Mouse (Mus musculus) liver, embryonic 16.5 days (tissue): ENCODE results near the gene Pfkm. TPM values are rescaled to one million over a fixed set of nuclear protein-coding genes. Genes with fewer than 3 reads are reported as not detected.

ENCODE experiments used
- ATAC-seq: fragments of 200-750 bp; cut with Nextera tagmentation; 2 replicates; pipeline ENCODE4 v1.8.0; 2017; ENCODE audit warnings: low read depth, mild to moderate bottlenecking, moderate number of reproducible peaks, moderate library complexity
- H3K27ac ChIP-seq: fragments of 300-500 bp; sonication (generic); 2 replicates; pipeline ENCODE4 v1.5.1; 2014; ENCODE audit warnings: mild to moderate bottlenecking, low read length
- H3K27me3 ChIP-seq: fragments of 300-500 bp; sonication (generic); 2 replicates; pipeline ENCODE4 v1.6.1; 2014; ENCODE audit warnings: low read depth, low read length, mixed read lengths; ENCODE audit not compliant: control insufficient read depth, insufficient read depth
- H3K36me3 ChIP-seq: fragments of 300-500 bp; sonication (generic); 2 replicates; pipeline ENCODE4 v1.6.1; 2014; ENCODE audit warnings: mild to moderate bottlenecking; ENCODE audit not compliant: control insufficient read depth, insufficient read depth
- H3K4me1 ChIP-seq: fragments of 300-500 bp; sonication (generic); 2 replicates; pipeline ENCODE4 v1.6.1; 2014; ENCODE audit warnings: low read depth, low read length, mixed read lengths; ENCODE audit not compliant: control insufficient read depth
- H3K4me2 ChIP-seq: fragments of 300-500 bp; sonication (generic); 2 replicates; pipeline ENCODE4 v1.6.1; 2014; ENCODE audit warnings: low read depth, low read length, mixed read lengths
- H3K4me3 ChIP-seq: fragments of 300-500 bp; sonication (generic); 2 replicates; pipeline ENCODE4 v1.5.1; 2014; ENCODE audit warnings: low read depth, mild to moderate bottlenecking, low read length
- H3K9ac ChIP-seq: fragments of 300-500 bp; sonication (generic); 2 replicates; pipeline ENCODE4 v1.6.1; 2014; ENCODE audit warnings: low read depth, low read length
- H3K9me3 ChIP-seq: fragments of 300-500 bp; sonication (generic); replicated peaks from 2 replicates; pipeline ENCODE4 v1.6.1; 2016; ENCODE audit warnings: low read length; ENCODE audit not compliant: control insufficient read depth
- WGBS: fragments of 180-500 bp; shearing (Covaris S2); extraction: QIAGEN DNeasy Blood & Tissue Kit; methylation state at CpG from one replicate; pipeline ENCODE4 v1.1.7; 2014; ENCODE audit not compliant: insufficient replicate concordance; 5-methylcytosine and 5-hydroxymethylcytosine counted together
- polyA plus RNA-seq: library from polyadenylated mRNA; unstranded; fragments of >200 nt; fragmentation: Nextera tagmentation; extraction: Ambion mirVana; gene quantifications from 2 replicates; pipeline ENCODE4 v1.2.1, GENCODE M21; 2015

The Pfkm gene
- polyA plus RNA-seq, 1 experiment from 2014 or later: 22.7 TPM

DNA sequence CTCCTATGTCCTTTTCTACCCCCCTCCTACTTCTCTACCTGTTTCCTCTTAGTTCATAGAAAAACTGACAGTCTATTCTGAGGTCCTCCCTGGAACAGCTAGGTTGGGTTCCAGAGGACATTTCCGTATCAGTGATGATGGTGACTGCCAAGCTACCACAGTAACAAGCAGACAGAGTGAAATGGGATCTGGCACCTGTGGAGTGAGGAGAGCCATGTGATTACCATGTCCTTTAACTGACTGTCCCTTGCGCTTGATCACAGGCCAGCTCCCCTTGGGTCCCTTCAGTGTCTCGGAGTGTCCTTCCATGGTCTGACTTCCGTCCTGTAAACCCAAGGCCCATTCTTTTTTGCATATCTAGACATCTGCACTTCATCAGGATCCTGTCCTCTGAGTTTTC is 38.6 kb downstream of the Pfkm start:
- WGBS: 85% methylated on average over 4 of the region's 4 CpGs
- Histone ChIP-seq H3K9me3 (no peaks in the 10 kb centered on the region), H3K36me3 (peaks cover 5% of the 10 kb centered on the region), H3K4me2 (no peak overlapping the region), H3K27ac (no peak overlapping the region), H3K9ac (no peak overlapping the region), H3K27me3 (no peaks in the 10 kb centered on the region), H3K4me1 (no peaks in the 10 kb centered on the region), H3K4me3 (no peak overlapping the region)
- no peak for ATAC-seq

DNA sequence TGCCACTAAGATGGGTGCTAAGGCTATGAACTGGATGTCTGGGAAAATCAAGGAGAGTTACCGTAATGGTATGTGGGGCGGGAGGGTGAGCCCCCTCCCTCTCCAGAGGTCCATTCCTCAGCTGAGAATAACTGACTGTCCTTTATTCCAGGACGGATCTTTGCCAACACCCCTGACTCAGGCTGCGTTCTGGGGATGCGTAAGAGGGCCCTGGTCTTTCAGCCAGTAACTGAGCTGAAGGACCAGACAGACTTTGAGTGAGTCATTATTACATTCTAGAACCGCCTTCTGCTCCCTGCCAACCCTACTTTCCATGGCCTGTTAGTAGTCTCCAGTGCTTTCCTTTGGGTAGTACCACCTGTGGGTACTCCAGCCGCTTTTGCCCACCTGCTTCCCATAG is 39.1 kb downstream of the Pfkm start:
- no peak overlapping the region for H3K4me2 ChIP-seq
- H3K27ac ChIP-seq: no peak overlapping the region
- H3K4me1 ChIP-seq: no peaks in the 10 kb centered on the region
- H3K9me3 ChIP-seq: no peaks in the 10 kb centered on the region
- H3K36me3 ChIP-seq: peaks cover 6% of the 10 kb centered on the region
- 84% methylated on average over 7 of the region's 7 CpGs for WGBS
- ATAC-seq: no peak
- no peak overlapping the region for H3K9ac ChIP-seq
- H3K4me3 ChIP-seq: no peak overlapping the region
- H3K27me3 ChIP-seq: no peaks in the 10 kb centered on the region

DNA sequence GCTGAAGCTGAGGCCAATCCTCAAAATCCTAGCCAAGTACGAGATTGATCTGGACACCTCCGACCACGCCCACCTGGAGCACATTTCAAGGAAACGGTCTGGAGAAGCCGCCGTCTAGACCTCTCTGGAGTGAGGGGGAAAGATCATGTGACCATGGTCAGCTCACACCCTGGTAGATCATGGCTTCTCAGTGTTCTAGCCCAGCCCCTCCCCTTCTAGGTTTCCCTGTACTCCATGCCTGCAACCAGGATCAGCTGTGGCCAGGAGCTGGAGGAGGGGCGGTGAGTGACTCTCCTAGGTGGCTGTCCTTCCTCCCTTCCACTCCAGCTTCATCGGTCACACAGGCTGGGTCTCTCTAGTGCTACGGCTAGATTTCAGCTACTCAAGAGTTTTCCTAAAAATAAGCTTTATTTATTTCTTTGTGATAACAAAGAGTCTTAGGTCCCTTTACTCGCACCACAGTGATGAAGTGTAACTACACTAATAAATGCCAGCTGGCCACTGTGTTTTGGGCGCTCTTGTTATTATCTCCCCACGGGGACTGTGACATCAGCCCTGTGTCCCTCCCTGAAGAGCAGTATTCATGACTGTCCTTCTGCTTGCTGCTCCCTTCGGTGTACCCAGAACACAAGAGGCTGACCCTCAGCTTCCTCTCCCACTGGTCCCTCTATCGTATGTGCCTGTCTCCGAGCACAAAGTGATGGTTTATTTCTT is 39.7 kb downstream of the Pfkm start:
- Histone ChIP-seq H3K9ac (no peak overlapping the region), H3K4me3 (no peak overlapping the region), H3K27me3 (no peaks in the 10 kb centered on the region), H3K4me2 (no peak overlapping the region), H3K27ac (no peak overlapping the region), H3K4me1 (no peaks in the 10 kb centered on the region), H3K9me3 (no peaks in the 10 kb centered on the region), H3K36me3 (peaks cover 6% of the 10 kb centered on the region)
- WGBS: 80% methylated on average over 15 of the region's 15 CpGs
- ATAC-seq: no peak

DNA sequence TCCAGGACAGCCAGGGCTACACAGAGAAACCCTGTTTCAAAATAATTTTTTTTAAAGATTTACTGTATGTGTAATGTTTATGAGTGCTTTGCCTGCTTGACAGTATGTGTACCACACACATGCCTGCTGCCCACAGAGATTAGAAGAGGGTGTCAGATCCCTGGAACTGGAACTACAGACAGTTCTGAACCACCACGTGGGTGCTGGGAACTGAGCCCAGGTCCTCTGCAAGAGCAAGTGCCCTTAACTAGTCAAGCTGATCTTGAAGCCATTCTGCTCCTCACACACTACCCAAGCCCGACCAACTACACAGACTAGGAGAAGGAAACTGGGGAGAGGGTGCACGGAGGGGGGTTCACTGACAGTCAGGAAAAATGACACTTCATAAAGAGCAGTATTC is 41.1 kb downstream of the Pfkm start:
- Histone ChIP-seq H3K27ac (no peak overlapping the region), H3K4me3 (no peak overlapping the region), H3K4me1 (no peaks in the 10 kb centered on the region), H3K4me2 (no peak overlapping the region), H3K36me3 (peaks cover 6% of the 10 kb centered on the region), H3K9me3 (no peaks in the 10 kb centered on the region), H3K27me3 (no peaks in the 10 kb centered on the region), H3K9ac (no peak overlapping the region)
- ATAC-seq: no peak
- WGBS: 85% methylated on average over 3 of the region's 3 CpGs

DNA sequence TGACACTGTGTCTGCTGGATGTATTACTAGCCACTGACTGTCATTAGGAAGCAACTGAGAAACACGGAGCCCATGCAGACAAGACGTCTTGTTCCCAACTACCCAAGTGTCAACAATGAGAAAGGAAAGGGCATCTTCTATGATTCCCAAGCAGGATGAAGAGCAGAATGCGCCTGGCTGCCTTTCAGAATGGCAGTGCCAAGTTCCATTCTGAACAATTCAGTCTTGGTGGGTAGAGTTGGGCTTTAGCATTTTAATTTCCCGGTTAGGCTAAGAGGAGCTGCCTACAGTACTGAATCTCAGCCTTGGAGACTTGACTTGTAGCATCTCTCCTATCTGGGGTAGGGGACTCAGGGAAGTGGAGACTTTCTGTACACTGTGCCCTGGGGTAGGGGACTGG is 41.6 kb downstream of the Pfkm start:
- Histone ChIP-seq H3K4me3 (no peak overlapping the region), H3K9ac (no peak overlapping the region), H3K36me3 (peaks cover 6% of the 10 kb centered on the region), H3K4me1 (no peaks in the 10 kb centered on the region), H3K27ac (no peak overlapping the region), H3K27me3 (no peaks in the 10 kb centered on the region), H3K9me3 (no peaks in the 10 kb centered on the region), H3K4me2 (no peak overlapping the region)
- no peak for ATAC-seq
- WGBS: 72% methylated on average over 4 of the region's 4 CpGs

DNA sequence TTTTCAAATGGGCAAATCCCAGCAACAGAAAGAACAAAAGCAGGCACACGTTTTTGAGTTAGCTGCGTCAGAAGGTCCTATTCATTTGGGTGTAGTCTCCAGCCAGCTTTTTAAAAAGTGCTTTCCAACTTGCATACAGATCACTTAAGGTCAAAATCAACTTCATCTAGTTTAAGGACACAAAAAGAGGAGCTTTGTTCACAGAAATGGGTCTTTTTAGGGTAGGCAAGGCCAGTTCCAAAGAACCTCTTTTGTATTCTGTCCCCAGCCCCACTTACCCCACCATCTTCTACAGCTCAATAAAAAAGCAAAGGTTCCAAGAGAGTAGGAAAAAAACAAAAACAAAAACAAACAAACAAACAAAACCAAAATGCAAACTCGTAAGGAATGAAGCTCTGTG is 42.3 kb downstream of the Pfkm start:
- WGBS: 74% methylated on average over 3 of the region's 3 CpGs

DNA sequence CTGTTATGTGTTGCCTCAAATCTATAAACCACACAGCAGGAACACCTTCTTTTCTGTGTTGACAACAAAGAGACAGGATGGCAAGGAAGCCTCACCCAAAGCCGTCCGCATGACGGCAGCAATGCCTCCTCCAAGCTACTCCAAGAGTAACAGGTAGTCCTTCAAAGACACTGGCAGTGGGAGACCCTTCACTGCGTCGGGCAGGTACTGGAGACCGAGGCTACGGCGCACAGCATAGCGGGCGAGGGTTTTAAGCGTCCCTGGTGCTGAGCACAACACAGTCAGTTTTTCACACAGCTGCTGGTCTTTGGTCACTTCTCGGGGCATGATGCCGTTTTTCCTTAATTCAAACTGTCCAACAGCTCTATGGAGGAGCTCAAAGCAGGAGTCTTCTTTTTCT is 43.3 kb downstream of the Pfkm start:
- no peak for ATAC-seq
- Histone ChIP-seq H3K27ac (no peak overlapping the region), H3K27me3 (no peaks in the 10 kb centered on the region), H3K4me3 (no peak overlapping the region), H3K9ac (no peak overlapping the region), H3K4me1 (no peaks in the 10 kb centered on the region), H3K4me2 (no peak overlapping the region), H3K36me3 (peaks cover 6% of the 10 kb centered on the region), H3K9me3 (no peaks in the 10 kb centered on the region)
- WGBS: 88% methylated on average over 13 of the region's 13 CpGs

More for the DNA sequence above, 42.3 kb downstream of the Pfkm start:
- no peak for ATAC-seq
- peaks cover 6% of the 10 kb centered on the region for H3K36me3 ChIP-seq
- no peak overlapping the region for H3K9ac ChIP-seq
- H3K27me3 ChIP-seq: no peaks in the 10 kb centered on the region
- H3K4me1 ChIP-seq: no peaks in the 10 kb centered on the region
- H3K4me3 ChIP-seq: no peak overlapping the region
- H3K4me2 ChIP-seq: no peak overlapping the region
- H3K9me3 ChIP-seq: no peaks in the 10 kb centered on the region
- no peak overlapping the region for H3K27ac ChIP-seq

DNA sequence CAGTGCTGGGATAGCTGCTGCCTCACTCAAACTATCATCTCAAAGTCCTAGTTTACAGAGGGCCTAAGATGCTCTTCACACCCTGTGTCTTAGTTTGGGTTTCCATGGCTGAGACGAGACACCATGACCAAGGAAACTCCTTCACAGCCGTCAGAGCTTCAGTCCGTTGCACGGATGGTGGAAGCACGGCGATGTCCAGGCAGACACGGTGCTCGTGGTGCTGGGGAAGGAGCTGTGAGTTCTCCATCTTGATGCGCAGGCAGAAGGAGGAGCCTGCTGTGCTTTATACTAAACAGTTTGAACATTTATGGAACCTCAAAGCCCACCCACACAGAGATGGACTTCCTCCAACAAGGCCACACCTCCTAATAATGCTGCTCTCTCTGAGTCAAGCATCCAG is 44.5 kb downstream of the Pfkm start:
- H3K4me3 ChIP-seq: no peak overlapping the region
- H3K36me3 ChIP-seq: peaks cover 8% of the 10 kb centered on the region
- H3K9me3 ChIP-seq: no peaks in the 10 kb centered on the region
- H3K27ac ChIP-seq: no peak overlapping the region
- no peaks in the 10 kb centered on the region for H3K4me1 ChIP-seq
- no peaks in the 10 kb centered on the region for H3K27me3 ChIP-seq
- no peak overlapping the region for H3K9ac ChIP-seq
- no peak for ATAC-seq
- H3K4me2 ChIP-seq: no peak overlapping the region
- WGBS: 83% methylated on average over 9 of the region's 9 CpGs

DNA sequence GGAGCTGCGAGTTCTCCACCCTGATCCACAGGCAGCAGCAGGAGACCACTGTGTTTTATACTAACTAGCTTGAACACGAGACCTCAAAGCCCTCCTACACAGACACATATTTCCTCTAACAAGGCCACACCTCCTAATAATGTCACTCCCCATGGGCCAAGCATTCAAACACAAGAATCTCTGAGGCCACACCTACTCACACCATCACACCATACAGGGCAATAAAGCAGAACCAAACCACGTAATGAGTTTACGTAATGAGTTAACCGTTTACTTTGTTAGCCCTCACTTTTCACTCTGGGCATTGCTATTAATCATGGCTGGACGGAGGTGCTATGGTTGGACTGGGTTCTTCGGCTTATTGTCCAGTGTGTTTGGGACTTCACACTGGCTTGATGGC is 47.4 kb downstream of the Pfkm start:
- H3K4me1 ChIP-seq: peaks cover 6% of the 10 kb centered on the region
- whole genome bisulfite sequencing: 62% methylated on average over 7 of the region's 7 CpGs
- no peaks in the 10 kb centered on the region for H3K27me3 ChIP-seq
- H3K9me3 ChIP-seq: no peaks in the 10 kb centered on the region
- no peak overlapping the region for H3K27ac ChIP-seq
- no peak overlapping the region for H3K4me3 ChIP-seq
- H3K9ac ChIP-seq: no peak overlapping the region
- no peak overlapping the region for H3K4me2 ChIP-seq
- peak; percentile 41; the same call in 1 of the 2 replicates for ATAC-seq
- H3K36me3 ChIP-seq: peaks cover 8% of the 10 kb centered on the region
